ENCODE assay signal across 8 mouse cellular contexts in genomic region chr13:23463381-23464223, GRCm38 (mm10). TPM values are rescaled to one million over a fixed set of nuclear protein-coding genes. Genes with fewer than 3 reads are reported as not detected.
DNase-seq lines count a peak whose midpoint lies in the region; ATAC-seq and TF ChIP-seq lines count a peak whose summit lies in the region.

No protein-coding gene starts in this region.

- TF ChIP-seq CTCF in cerebellum, adult 2 months (IDR thresholded peaks at IDR 0.05; ENCODE audit: borderline replicate concordance, insufficient read depth, low read depth, low read length) = no peak
- TF ChIP-seq CTCF in forebrain, postnatal 0 days (IDR thresholded peaks at IDR 0.05; ENCODE audit: low read depth) = no peak
- TF ChIP-seq CTCF in lung, embryonic 14.5 days (IDR thresholded peaks at IDR 0.05; ENCODE audit: low read depth) = no peak

- WGBS in cerebellum, adult 2 months = under 1% methylated on average over 21 of the region's 21 CpGs
- whole genome bisulfite sequencing in forebrain, postnatal 0 days = under 1% methylated on average over 21 of the region's 21 CpGs
- under 1% methylated on average over 21 of the region's 21 CpGs for WGBS in hindbrain, embryonic 10.5 days
- under 1% methylated on average over 21 of the region's 21 CpGs for WGBS in lung, embryonic 14.5 days

- TF ChIP-seq POLR2A in cerebellum, adult 2 months (IDR thresholded peaks at IDR 0.05; ENCODE audit: borderline replicate concordance, insufficient read depth, low read length) = no peak

- H3K27me3 ChIP-seq in cerebellum, adult 2 months (ENCODE audit: control insufficient read depth, insufficient read depth, low read length) = no peaks in the 10 kb centered on the region
- H3K27me3 ChIP-seq in forebrain, postnatal 0 days (ENCODE audit: insufficient read depth, low read length) = no peaks in the 10 kb centered on the region
- H3K27me3 ChIP-seq in hindbrain, embryonic 10.5 days (ENCODE audit: insufficient read depth, poor library complexity, severe bottlenecking) = peaks cover 43% of the 10 kb centered on the region
- H3K27me3 ChIP-seq in lung, embryonic 14.5 days (ENCODE audit: insufficient read depth, low read length) = no peaks in the 10 kb centered on the region

- peak overlapping the region; percentile 87 for H3K4me2 ChIP-seq in forebrain, postnatal 0 days (ENCODE audit: low read depth)
- peak overlapping the region; percentile 95 for H3K4me2 ChIP-seq in lung, embryonic 14.5 days

- peak overlapping the region; percentile 74 for H3K4me3 ChIP-seq in cerebellum, adult 2 months (replicated peaks; ENCODE audit: insufficient read depth, low read depth, low read length)
- H3K4me3 ChIP-seq in forebrain, postnatal 0 days (ENCODE audit: low read depth, low read length) = peak overlapping the region; percentile 60
- peak overlapping the region; percentile 66 for H3K4me3 ChIP-seq in hindbrain, embryonic 10.5 days
- peak overlapping the region; percentile 55 for H3K4me3 ChIP-seq in lung, embryonic 14.5 days (ENCODE audit: low read depth, low read length)

- ATAC-seq in forebrain, postnatal 0 days = peak; percentile 83
- ATAC-seq in lung, embryonic 14.5 days (ENCODE audit: insufficient read depth) = peak; percentile 64

- H3K9ac ChIP-seq in forebrain, postnatal 0 days = peak overlapping the region; percentile 59
- H3K9ac ChIP-seq in lung, embryonic 14.5 days = peak overlapping the region; percentile 58

- no peaks in the 10 kb centered on the region for H3K9me3 ChIP-seq in forebrain, postnatal 0 days (ENCODE audit: low read length)
- H3K9me3 ChIP-seq in hindbrain, embryonic 10.5 days = no peaks in the 10 kb centered on the region
- no peaks in the 10 kb centered on the region for H3K9me3 ChIP-seq in lung, embryonic 14.5 days (ENCODE audit: low read depth, low read length)

- no peaks in the 10 kb centered on the region for H3K36me3 ChIP-seq in forebrain, postnatal 0 days (ENCODE audit: insufficient read depth)
- H3K36me3 ChIP-seq in hindbrain, embryonic 10.5 days = no peaks in the 10 kb centered on the region
- no peaks in the 10 kb centered on the region for H3K36me3 ChIP-seq in lung, embryonic 14.5 days (ENCODE audit: insufficient read depth)

- no peak overlapping the region for H3K27ac ChIP-seq in cerebellum, adult 2 months (ENCODE audit: insufficient read depth, low read length)
- H3K27ac ChIP-seq in forebrain, postnatal 0 days (ENCODE audit: low read depth, low read length) = no peak overlapping the region
- H3K27ac ChIP-seq in hindbrain, embryonic 10.5 days = peak overlapping the region; percentile 59; the same call in 1 of the 2 replicates
- no peak overlapping the region for H3K27ac ChIP-seq in lung, embryonic 14.5 days (ENCODE audit: low read depth)

- H3K4me1 ChIP-seq in cerebellum, adult 2 months (ENCODE audit: control insufficient read depth, insufficient read depth, low read length) = no peaks in the 10 kb centered on the region
- no peaks in the 10 kb centered on the region; the same call in 1 of the 2 replicates for H3K4me1 ChIP-seq in forebrain, postnatal 0 days (ENCODE audit: insufficient read depth)
- H3K4me1 ChIP-seq in hindbrain, embryonic 10.5 days (replicated peaks) = peaks cover 39% of the 10 kb centered on the region
- H3K4me1 ChIP-seq in lung, embryonic 14.5 days (ENCODE audit: insufficient read depth) = no peaks in the 10 kb centered on the region

- DNase-seq in Muller cell, postnatal 12 days (ENCODE audit: inconsistent ontology term) = peak; percentile 88
- peak; percentile 84 to 91 for DNase-seq in cerebellum, adult 2 months
- DNase-seq in forebrain, postnatal 0 days = peak; percentile 89
- peak; percentile 90 for DNase-seq in hindbrain, embryonic 10.5 days (ENCODE audit: low spot score)
- DNase-seq in layer of hippocampus, adult 9-10 months (ENCODE audit: low spot score) = peak; percentile 71
- peak; percentile 94 for DNase-seq in lung, embryonic 14.5 days
- peak; percentile 41 for DNase-seq in retina, adult 2 months (ENCODE audit: low read depth, low spot score)
- DNase-seq in thymus, postnatal 25 days = peak; percentile 78

RNA-seq across cellular contexts. Expression of gene Btn1a1, which starts 2.1 kb away (rescaled TPM):
- polyA plus RNA-seq in cerebellum, adult 2 months (2012; rRNA removed) = 0.21 and 0.32 TPM in 2 replicates
- total RNA-seq in forebrain, postnatal 0 days (2014; rRNA removed) = 0.08 and 0.33 TPM in 2 replicates
- polyA plus RNA-seq in forebrain, postnatal 0 days (2015; fragmentation: Nextera tagmentation; extraction: Ambion mirVana) = 0.12 TPM in 1 of 2 replicates, not detected in the other
- 0.04 TPM in 1 of 2 replicates, not detected in the other for polyA plus RNA-seq in hindbrain, embryonic 10.5 days (2016; fragmentation: Nextera tagmentation; extraction: Ambion mirVana)
- 0.07 and 0.18 TPM in 2 replicates for polyA plus RNA-seq in lung, embryonic 14.5 days (2014; fragmentation: Nextera tagmentation; extraction: Ambion mirVana)

RNA-seq across cellular contexts. Expression of gene Btn2a2, which starts 25.1 kb away (rescaled TPM):
- 0.20 and 0.21 TPM in 2 replicates for polyA plus RNA-seq in cerebellum, adult 2 months (2012; rRNA removed)
- total RNA-seq in forebrain, postnatal 0 days (2014; rRNA removed) = not detected in 2 replicates
- polyA plus RNA-seq in forebrain, postnatal 0 days (2015; fragmentation: Nextera tagmentation; extraction: Ambion mirVana) = 0.10 TPM in 1 of 2 replicates, not detected in the other
- 0.29 and 0.35 TPM in 2 replicates for polyA plus RNA-seq in hindbrain, embryonic 10.5 days (2016; fragmentation: Nextera tagmentation; extraction: Ambion mirVana)
- polyA plus RNA-seq in lung, embryonic 14.5 days (2014; fragmentation: Nextera tagmentation; extraction: Ambion mirVana) = 0.63 and 0.73 TPM in 2 replicates

RNA-seq across cellular contexts. Expression of gene Abt1, which starts 39.9 kb away (rescaled TPM):
- polyA plus RNA-seq in cerebellum, adult 2 months (2012; rRNA removed) = 9.8 and 10.7 TPM in 2 replicates
- 6.5 and 8.2 TPM in 2 replicates for total RNA-seq in forebrain, postnatal 0 days (2014; rRNA removed)
- 7.7 and 8.2 TPM in 2 replicates for polyA plus RNA-seq in forebrain, postnatal 0 days (2015; fragmentation: Nextera tagmentation; extraction: Ambion mirVana)
- polyA plus RNA-seq in hindbrain, embryonic 10.5 days (2016; fragmentation: Nextera tagmentation; extraction: Ambion mirVana) = 13.4 and 14.5 TPM in 2 replicates
- 12.7 and 13.5 TPM in 2 replicates for polyA plus RNA-seq in lung, embryonic 14.5 days (2014; fragmentation: Nextera tagmentation; extraction: Ambion mirVana)

Comparison
In these comparisons a context has a peak if more than half of its experiments do, and no peak if none do; other contexts are left out.
1. DNase-seq: peak in every context shown above with its lines; median percentile 94 in lung, embryonic 14.5 days; 90 in hindbrain, embryonic 10.5 days; 89 in forebrain, postnatal 0 days; 88 in Muller cell, postnatal 12 days; 88 in cerebellum, adult 2 months; 78 in thymus, postnatal 25 days; 71 in layer of hippocampus, adult 9-10 months; 41 in retina, adult 2 months.